Mouse (Mus musculus): ENCODE measurements around the gene Stil.

Stil gene

DNA sequence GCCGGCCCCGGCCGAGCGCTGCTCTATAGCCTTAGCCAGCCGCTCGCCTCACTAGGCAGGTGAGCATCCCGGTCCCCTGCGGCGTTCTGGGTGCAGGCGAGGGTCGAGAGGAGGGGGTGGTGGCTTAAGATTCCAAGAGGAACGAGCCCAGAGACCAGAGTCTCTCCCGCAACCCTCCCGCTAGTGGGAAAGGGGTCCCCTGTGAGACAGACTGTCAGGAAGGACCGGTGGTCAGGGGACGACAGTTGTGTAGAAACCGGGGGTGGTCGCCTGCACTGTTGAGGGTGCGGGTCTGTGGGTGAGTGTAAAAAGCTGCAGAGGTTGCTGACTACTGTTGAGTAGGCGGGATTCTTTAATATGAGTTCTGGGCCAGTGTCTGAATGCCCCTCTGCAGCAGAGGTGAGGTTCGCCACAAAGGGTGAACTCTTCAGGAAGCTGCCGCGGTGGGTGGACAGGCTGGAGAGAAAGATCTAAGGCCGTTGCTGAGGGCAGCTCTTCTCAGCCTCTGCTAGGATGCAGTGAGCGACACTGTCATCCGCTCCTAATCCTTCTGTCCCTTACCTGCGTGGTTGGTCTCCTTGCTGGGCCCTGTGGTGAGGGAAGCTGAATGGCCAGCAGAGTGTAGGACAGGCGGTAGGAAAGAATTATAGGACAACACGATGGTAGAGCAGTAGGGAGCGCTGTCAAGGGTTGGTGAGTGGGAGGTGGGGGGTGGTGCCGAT is 63.7 kb downstream of the Stil start:
- in situ Hi-C loops (cut with MboI; ENCODE audit: low pct_unique_long_range_greater_than_20kb in 1 of 2, low sequenced_read_pairs in 2 of 2, unreplicated experiment in 1 of 2): loop anchor here (5.0 to 25.0 kb wide), 4 partner anchors 156 to 874 kb away; partner anchors contain the start of genes Dmbx1 (in 2 of the 2) and Foxd2 (in 1 of the 2)

DNA sequence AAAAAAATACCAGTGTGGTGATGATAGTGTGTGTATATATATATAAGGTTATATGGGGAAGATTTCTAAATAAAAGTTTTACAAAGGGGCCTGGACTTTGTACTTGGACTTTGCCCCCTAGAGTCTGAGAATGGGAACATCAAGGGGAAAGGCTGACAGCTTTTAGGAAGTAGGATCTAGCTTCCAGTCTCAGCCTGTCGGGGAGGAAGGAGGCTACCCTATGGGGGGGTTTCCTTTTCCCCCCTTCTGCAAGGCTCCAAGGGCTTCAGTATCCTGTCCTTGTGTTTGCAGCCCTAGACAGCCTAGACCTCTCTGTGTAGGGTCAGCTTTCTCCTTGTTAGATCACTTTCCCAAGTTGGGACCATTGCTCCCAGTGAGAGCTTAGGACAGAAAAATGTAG is 71.7 kb downstream of the Stil start:
- in situ Hi-C loops (cut with MboI; ENCODE audit: low pct_unique_long_range_greater_than_20kb in 1 of 2, low sequenced_read_pairs in 2 of 2, unreplicated experiment in 1 of 2): loop anchor here (25.0 kb wide), 2 partner anchors 409 to 866 kb away; partner anchors contain the start of gene Dmbx1 (in 2 of the 2)

DNA sequence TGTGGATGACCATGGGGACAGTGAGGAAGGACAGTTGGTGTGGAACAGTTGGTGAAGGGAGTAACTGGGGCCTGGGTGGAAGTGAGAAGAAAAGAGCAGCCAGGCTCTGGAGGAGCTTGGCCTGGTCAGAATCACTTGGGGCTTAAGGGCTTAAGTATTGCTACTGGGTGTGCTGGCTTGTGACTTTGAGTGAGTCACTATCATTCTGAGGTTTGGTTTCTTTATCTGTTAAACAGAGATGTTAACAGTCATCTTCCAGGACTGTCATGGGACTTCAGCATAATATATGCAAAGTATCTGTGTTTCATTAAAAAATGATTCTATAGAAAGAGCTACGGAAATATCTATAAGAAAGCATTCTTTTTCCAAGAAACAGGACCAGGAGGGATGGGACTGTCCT is 74.8 kb downstream of the Stil start:
- in situ Hi-C loops (cut with MboI; ENCODE audit: low pct_unique_long_range_greater_than_20kb in 1 of 2, low sequenced_read_pairs in 2 of 2, unreplicated experiment in 1 of 2): loop anchor here (25.0 kb wide), 2 partner anchors 412 to 863 kb away; partner anchors contain the start of gene Dmbx1 (in 2 of the 2)

DNA sequence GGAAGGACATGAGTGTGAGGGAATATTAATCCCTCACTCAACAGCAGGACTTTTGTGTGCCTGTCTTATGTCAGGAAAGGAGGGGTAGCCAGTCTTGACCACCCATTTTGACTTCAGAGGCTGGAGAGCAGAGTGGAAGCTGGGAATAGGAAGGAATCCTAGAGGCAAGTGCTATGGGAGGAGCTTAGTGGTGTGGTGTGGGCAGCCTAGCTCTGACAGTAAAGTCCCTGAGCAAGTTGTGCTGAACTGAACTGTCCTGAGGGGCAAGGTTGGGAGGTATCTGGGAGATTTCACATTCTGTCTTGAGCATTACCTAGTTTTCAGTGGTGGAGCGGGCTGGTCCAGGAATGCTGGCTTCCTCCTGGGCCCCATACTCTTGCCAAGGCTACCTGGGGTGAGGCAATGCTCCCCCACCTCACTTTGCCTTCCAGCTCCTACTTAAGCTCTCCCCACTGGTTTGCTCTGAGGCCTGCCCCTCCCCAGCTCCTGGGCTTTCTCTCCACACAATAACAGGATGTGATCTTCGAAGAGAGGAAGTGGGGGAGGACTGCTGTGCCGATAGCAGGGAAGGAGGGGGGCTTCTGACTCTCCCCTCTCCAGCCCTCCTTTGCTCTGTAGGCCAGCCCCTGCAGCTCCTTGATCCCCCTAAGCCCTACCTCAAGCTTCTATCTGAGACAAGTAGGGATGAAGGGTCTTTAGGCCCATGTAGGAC is 75.4 kb downstream of the Stil start:
- in situ Hi-C loops (cut with MboI; ENCODE audit: low pct_unique_long_range_greater_than_20kb in 1 of 2, low sequenced_read_pairs in 2 of 2, unreplicated experiment in 1 of 2): no loop called here

DNA sequence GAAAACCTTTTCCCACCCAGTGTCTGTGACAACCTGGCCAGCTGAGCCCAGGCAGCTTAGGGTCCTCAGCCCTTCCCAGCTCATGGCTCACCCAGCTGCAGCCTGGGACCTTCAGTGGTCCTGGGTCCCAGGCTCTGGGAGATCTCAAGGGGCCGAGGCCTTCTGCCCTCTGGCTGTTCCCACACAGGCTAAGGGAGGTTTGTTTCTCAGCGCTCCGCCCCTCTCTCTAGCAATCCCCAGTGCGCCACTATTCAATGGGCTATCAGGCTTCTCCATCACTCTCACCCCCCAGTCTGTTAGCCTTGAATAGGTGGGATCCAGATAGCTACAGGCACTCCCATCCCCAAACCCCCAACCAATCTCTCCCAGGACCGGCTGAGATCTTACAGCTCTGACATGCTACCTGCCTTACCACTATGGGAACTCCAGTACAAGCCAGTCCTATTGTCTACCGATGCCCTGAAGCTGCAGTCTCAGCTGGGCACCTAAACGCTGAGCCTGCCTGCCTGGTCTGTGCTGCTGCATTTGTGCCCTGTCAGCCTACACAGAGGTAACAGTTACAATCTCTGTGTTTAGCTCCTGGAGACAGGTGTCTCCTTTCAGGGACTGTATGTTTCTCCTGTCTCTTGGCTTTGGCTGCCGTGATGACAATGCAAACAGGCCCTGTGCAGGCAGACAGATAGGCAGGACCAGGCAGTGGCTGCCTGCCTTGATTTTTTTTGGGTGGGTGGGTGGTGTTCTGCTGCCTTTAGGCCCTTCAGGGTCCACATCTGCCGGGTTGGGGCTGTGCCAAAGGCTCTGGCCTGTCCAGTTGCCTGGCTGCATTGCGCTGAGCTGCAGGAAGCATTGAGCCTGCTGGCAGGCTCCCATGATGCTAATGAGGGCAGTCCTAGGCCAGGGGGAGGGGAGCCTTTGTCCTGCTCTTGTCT is 79.2 kb downstream of the Stil start:
- in situ Hi-C loops (cut with MboI; ENCODE audit: low pct_unique_long_range_greater_than_20kb in 1 of 2, low sequenced_read_pairs in 2 of 2, unreplicated experiment in 1 of 2): no loop called here

DNA sequence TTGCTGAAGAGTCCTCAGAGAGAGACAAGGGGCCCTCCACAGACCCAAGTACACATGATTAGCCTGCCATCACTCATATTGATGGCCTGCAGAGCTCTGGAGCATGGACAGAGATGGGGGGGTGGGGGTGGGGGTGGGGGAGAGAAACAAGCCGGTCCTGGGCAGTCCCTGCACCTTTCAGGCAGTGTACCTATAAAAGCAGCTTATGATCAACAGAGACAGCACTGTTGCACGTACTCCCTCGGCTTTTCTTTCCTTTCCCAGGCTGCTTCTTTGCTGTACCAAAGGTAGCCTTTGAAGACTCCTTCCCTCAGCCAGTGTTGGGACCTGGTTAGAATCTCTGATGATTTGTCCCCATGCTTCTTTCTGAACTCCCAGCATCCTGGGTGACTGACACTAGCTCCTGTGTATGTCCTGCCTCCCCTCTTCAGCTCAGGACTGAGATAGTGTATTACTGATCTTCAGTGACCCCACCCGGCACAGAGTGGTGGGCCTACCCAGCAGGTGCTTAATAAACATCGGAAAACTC is 79.9 kb downstream of the Stil start:
- in situ Hi-C loops (cut with MboI; ENCODE audit: low pct_unique_long_range_greater_than_20kb in 1 of 2, low sequenced_read_pairs in 2 of 2, unreplicated experiment in 1 of 2): no loop called here

DNA sequence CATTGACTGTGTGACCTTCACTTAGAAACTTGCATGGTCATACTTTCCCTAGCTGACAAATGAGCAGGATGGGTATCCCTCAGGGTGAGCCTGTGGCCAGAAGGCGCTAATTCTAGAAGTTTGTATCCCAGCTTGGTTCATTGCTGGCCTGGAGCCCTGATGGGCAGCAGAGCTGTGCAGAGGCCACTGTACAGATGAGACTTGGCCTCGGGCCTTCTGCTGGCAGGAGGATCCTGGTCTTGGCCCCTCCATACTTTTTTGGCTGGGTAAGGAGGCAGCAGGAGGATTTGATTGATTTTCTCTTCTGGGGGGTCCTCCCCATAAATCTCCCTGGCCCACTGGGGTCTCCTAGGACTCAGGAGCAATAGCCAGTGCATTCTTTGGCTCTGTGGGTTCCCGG is 83.1 kb downstream of the Stil start:
- in situ Hi-C loops (cut with MboI; ENCODE audit: low pct_unique_long_range_greater_than_20kb in 1 of 2, low sequenced_read_pairs in 2 of 2, unreplicated experiment in 1 of 2): no loop called here

DNA sequence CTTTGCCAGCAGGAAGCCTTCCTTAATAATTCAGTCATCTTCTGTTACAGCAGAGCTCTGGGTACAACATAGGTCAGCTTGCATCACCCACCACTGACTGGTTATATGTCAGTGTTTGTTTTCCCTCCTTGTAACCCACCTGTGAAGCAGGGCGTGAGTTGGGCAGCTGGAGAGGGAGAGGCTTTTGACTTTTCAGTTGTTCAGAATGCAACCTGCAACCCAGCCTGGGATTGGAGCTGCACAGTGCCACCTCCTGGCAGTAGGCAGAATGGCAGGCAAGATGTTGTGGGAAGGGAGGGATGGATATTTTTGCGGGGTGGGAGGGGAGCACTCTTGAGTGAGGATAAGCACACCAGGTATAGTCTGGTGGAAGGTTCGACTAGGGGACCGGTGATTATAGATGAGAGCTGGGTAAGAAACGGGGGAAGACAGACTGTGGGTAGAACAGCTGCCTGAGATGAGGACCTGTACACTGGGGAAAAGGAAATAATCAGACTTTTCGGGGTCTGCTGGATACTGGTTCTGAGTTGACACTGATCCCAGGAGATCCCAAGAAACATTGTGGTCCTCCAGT is 85.7 kb downstream of the Stil start:
- in situ Hi-C loops (cut with MboI; ENCODE audit: low pct_unique_long_range_greater_than_20kb in 1 of 2, low sequenced_read_pairs in 2 of 2, unreplicated experiment in 1 of 2): no loop called here

DNA sequence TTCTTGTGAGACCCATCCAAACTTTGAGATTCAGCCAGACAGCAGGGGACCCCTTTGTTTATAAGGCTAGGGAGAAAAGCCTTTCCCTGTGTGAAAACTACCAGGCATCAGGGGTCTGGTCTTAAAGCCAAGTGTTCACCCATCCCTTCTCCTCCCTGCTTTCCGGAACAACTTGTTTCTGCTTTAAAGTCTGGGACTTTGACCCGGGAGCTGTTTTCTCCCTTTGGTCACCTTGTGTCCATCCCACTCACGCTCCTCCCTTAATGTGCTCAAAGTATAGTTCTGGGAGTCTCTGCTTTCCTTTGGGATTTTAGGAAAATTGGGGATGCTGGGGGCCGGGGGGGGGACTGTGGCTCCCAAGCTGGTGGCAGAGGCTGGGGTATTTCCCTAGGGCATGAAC is 86.3 kb downstream of the Stil start:
- in situ Hi-C loops (cut with MboI; ENCODE audit: low pct_unique_long_range_greater_than_20kb in 1 of 2, low sequenced_read_pairs in 2 of 2, unreplicated experiment in 1 of 2): no loop called here

DNA sequence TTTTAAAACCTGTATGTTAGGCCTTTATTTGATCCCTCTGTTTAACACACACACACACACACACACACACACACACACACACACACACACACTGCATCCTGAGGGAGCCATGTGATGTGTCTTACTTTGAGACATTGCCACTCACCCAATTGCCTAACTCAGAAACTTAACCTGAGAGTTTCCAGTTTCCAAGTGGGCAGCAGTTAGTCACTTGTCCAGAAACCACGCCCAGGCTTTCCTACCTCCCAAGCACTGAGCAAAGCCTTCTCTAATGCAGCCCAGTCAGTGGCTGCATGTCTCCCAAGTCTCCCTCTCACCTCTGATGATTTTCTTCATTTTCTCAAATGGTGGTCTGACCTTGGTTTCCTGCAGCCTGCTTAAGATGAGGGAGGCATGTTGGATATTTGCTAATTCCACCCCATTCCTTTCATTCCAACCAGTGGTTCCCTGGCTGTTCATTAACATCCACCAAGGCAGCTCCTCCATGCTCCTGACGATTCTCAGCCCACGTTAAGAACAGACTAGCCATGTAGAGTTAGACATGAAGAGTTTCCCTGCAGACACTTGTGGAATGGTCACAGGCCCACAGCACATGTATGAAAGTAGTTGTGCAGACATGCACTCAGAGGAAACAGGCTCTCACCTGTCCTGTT is 86.9 kb downstream of the Stil start:
- in situ Hi-C loops (cut with MboI; ENCODE audit: low pct_unique_long_range_greater_than_20kb in 1 of 2, low sequenced_read_pairs in 2 of 2, unreplicated experiment in 1 of 2): no loop called here

DNA sequence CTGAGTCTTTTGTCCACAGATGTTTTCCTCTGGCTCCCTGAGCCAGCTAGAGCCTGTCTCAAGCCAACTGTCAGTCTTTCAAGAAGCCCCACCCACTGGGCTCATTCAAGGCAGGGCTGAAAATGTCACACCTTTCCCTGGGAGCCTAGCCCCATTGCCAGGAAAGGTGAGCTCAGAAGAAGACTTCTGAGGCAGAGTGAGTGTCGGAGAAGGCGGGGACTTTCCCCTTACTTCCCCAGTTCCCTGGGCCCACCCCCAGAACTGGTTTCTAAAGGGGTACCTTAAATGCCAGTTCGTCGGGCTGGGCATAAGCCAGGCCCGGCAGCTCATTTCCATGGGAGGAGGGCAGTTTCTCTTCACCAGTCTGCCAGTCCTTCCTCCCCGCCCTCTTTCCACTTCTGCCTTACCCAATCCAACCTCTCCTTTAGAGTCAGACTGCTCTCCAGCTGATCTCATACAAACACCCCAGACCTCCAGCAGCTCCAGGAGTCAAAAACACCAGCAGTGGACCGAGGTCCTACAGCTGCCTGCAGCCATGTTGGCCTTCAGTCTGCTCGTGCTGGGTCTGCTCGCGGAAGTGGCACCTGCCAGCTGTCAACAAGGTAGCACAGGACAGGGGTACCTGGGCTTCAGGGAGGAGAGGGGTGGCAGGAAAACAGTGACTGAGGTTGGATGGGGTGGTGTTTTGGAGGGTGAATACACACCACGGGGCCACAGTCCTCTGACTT is 88.8 kb downstream of the Stil start, which contains the start of gene Pdzk1ip1:
Gene Pdzk1ip1, plus strand, starts transcription at position 98 of the 728 bp plus-strand sequence.
- in situ Hi-C loops (cut with MboI; ENCODE audit: low pct_unique_long_range_greater_than_20kb in 1 of 2, low sequenced_read_pairs in 2 of 2, unreplicated experiment in 1 of 2): no loop called here

DNA sequence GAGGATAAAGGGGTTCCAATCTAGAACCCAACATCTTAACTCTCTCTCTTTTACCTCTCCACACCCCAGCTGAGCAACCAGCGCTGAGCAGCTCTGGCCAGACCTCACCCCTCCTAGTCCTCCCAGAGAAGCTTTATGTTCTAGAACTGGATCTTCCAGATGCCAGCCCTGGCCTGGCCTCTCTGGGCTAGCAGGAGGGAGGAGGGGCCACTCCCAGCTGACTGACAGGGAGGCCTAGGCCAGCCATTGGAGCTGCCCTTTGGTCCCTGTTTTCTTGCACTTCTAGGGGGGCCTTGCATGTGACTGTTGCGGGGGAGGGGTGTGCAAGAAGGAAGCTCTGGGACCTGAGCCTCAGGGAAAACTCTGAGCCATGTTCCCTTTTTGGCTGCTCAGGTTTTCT is 90.6 kb downstream of the Stil start:
- in situ Hi-C loops (cut with MboI; ENCODE audit: low pct_unique_long_range_greater_than_20kb in 1 of 2, low sequenced_read_pairs in 2 of 2, unreplicated experiment in 1 of 2): no loop called here

DNA sequence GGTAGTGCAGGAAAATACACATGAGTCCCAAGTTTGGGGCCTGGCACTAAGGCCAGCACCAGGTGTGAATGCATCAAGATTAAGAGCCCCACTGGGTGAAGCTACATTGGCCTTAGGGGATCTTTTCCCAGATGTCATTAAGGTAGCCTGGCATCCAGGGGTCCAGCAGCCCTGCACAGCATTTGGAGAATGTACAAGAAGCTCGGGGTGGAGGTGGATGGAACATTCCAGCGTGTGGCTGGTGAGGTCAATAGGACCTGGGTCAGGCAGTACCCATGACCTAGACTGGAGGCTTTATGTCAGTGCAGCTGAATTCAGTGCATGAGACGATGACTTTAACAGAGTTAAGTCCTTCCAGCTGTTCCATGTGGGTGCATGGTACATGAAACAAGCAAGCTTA is 91.8 kb downstream of the Stil start:
- in situ Hi-C loops (cut with MboI; ENCODE audit: low pct_unique_long_range_greater_than_20kb in 1 of 2, low sequenced_read_pairs in 2 of 2, unreplicated experiment in 1 of 2): no loop called here

All from mouse embryonic stem cell (cell line).